Mouse (Mus musculus) embryonic facial prominence, embryonic 10.5 days (tissue): Measurements from ENCODE around the gene Anxa6. TPM values are rescaled to one million over a fixed set of nuclear protein-coding genes. Genes with fewer than 3 reads are reported as not detected.

ENCODE experiments used
- DNase-seq: peaks from one replicate; pipeline ENCODE4 v3.0.0-alpha.2; 2017; ENCODE audit warnings: low spot score
- H3K27ac ChIP-seq: fragments of 300-500 bp; sonication (generic); replicated peaks from 2 replicates; pipeline ENCODE4 v1.5.1; 2016; ENCODE audit warnings: mild to moderate bottlenecking
- H3K27me3 ChIP-seq: fragments of 300-500 bp; sonication (generic); replicated peaks from 2 replicates; pipeline ENCODE4 v1.6.1; 2016; ENCODE audit warnings: low read depth, mild to moderate bottlenecking; ENCODE audit not compliant: poor library complexity, severe bottlenecking
- H3K36me3 ChIP-seq: fragments of 300-500 bp; sonication (generic); replicated peaks from 2 replicates; pipeline ENCODE4 v1.6.1; 2016; ENCODE audit warnings: mild to moderate bottlenecking, moderate library complexity
- H3K4me1 ChIP-seq: fragments of 300-500 bp; sonication (generic); 2 replicates; pipeline ENCODE4 v1.6.1; 2016
- H3K4me3 ChIP-seq: fragments of 300-500 bp; sonication (generic); 2 replicates; pipeline ENCODE4 v1.5.1; 2016; ENCODE audit warnings: mild to moderate bottlenecking, moderate library complexity
- H3K9me3 ChIP-seq: fragments of 300-500 bp; sonication (generic); 2 replicates; pipeline ENCODE4 v1.6.1; 2016; ENCODE audit warnings: mild to moderate bottlenecking
- WGBS: fragments of 180-500 bp; shearing (Covaris S2); methylation state at CpG from one replicate; pipeline ENCODE4 v1.1.7; 2016; 5-methylcytosine and 5-hydroxymethylcytosine counted together
- polyA plus RNA-seq: library from polyadenylated mRNA; unstranded; fragments of >200 nt; fragmentation: Nextera tagmentation; extraction: Ambion mirVana; gene quantifications from 2 replicates; pipeline ENCODE4 v1.2.1, GENCODE M21; 2016

The Anxa6 gene
- polyA plus RNA-seq, 1 experiment from 2014 or later = 66.7 TPM

DNA sequence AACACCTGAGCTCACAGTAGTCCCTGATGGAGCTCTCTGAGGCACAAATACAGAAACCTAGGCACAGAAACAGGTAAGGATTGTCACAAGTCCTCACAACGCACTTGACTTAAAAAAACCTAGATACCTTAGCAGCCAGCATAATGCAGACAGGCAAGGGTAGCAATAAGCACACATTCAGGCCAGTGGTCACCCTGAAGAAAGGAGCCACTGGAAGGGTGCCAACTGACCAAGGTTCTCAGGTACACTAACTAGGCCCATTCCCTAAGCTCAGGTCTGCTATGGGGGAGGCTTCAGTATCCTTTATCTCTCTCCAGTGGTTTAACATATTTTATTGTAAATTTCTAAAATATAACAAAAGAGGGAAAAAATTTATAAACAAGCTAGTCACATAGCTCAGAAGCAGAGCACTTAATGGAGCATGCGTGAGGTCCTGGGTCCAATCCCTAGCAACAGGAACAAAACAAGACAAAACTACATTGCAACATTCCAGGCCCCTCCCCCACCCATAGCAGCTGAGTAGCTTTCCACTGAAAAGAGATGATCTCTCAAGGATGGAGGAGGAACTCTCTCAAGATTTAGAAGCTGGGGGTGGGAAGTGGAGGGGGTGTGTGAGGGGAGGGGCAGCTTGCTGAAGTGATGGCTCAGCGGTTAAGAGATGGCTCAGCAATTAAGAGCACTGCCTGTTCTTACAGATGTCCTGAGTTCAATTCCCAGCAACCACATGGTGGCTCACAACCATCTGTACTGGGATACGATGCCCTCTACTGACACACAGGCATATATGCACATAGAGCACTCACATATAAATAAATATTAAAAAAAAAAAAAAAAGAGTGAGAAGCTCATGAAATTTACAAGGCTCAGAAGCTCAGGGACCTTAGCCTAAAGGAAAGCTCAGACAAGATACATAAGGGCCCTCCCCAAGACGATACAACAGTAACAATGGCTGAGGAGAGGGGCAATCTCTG, 20.4 kb downstream of the Anxa6 start:
- 85% methylated on average over 5 of the region's 5 CpGs for WGBS
- peak; percentile 22 for DNase-seq

DNA sequence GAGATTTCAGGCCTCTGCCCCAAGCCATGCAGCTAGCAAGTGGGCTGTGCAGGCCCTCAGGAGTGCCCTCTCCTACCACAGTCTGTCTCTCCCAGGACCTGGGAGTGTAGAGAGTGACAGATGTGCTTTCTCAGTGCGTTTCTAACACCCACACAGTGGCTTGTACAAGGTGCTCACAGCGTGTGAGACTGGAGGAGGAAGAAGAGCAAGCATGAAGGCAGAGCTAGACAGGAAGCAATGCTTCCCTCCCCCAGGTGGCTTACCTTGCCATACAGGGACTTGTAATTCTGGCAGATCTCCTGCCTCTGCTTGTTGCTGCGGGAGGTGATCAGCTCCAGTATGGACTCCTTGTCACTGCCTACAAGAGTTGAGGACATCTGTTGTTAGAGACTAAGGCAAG, 21.8 kb downstream of the Anxa6 start:
- H3K27ac ChIP-seq = no peak overlapping the region
- peaks cover 67% of the 10 kb centered on the region for H3K36me3 ChIP-seq
- H3K9me3 ChIP-seq = no peaks in the 10 kb centered on the region
- WGBS = 84% methylated on average over 3 of the region's 3 CpGs
- H3K27me3 ChIP-seq = no peaks in the 10 kb centered on the region
- DNase-seq = no peak
- peaks cover 9% of the 10 kb centered on the region for H3K4me1 ChIP-seq
- no peak overlapping the region for H3K4me3 ChIP-seq

More for the DNA sequence above, 20.4 kb downstream of the Anxa6 start:
- no peaks in the 10 kb centered on the region for H3K27me3 ChIP-seq
- no peaks in the 10 kb centered on the region for H3K9me3 ChIP-seq
- peaks cover 58% of the 10 kb centered on the region for H3K36me3 ChIP-seq
- H3K27ac ChIP-seq = no peak overlapping the region
- peaks cover 9% of the 10 kb centered on the region for H3K4me1 ChIP-seq
- no peak overlapping the region for H3K4me3 ChIP-seq

- Histone ChIP-seq H3K36me3 (peaks cover 74% of the 10 kb centered on the region), H3K4me1 (no peaks in the 10 kb centered on the region), H3K9me3 (no peaks in the 10 kb centered on the region), H3K27ac (no peak overlapping the region), H3K4me3 (no peak overlapping the region), H3K27me3 (no peaks in the 10 kb centered on the region)
- 82% methylated on average over 6 of the region's 6 CpGs for WGBS
- DNase-seq = no peak
Observed at GRCm38 (mm10) chr11:55008230-55008629, 25.0 kb downstream of the Anxa6 start.

- 90% methylated on average over 5 of the region's 5 CpGs for WGBS
- peaks cover 6% of the 10 kb centered on the region for H3K9me3 ChIP-seq
- DNase-seq = no peak
- H3K36me3 ChIP-seq = peaks cover 76% of the 10 kb centered on the region
- H3K27me3 ChIP-seq = no peaks in the 10 kb centered on the region
- H3K27ac ChIP-seq = no peak overlapping the region
- no peaks in the 10 kb centered on the region for H3K4me1 ChIP-seq
- no peak overlapping the region for H3K4me3 ChIP-seq
Observed at GRCm38 (mm10) chr11:55005684-55006083, 27.6 kb downstream of the Anxa6 start.

- Histone ChIP-seq H3K4me3 (no peak overlapping the region), H3K27me3 (no peaks in the 10 kb centered on the region), H3K4me1 (no peaks in the 10 kb centered on the region), H3K36me3 (peaks cover 73% of the 10 kb centered on the region), H3K27ac (no peak overlapping the region), H3K9me3 (peaks cover 7% of the 10 kb centered on the region)
- no peak for DNase-seq
- 82% methylated on average over 7 of the region's 7 CpGs for WGBS
Observed at GRCm38 (mm10) chr11:55004970-55005502, 28.2 kb downstream of the Anxa6 start.

DNA sequence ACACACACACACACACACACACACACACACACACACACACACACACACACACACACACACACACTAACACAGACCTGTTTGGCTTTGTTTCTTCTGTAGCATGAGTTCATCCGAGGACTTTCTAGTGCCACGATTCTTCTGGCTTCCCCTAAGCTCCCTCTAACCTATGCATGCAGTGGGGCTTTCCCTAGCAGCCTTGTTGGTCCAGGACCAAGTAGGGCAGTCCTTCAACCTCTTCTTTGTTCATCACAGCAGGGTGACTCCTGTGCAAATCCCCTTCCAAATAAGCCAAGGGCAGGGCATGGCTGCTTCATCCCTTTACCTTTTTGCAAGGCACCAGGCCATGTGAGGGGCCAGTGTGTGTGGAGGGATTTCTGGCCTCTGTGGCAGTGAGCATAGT, 34.5 kb downstream of the Anxa6 start:
- H3K4me3 ChIP-seq = no peak overlapping the region
- H3K9me3 ChIP-seq = peaks cover 7% of the 10 kb centered on the region
- 0 out of 2 replicates have a peak, but pooled peaks cover 6% of the 10 kb centered on the region for H3K27me3 ChIP-seq
- H3K36me3 ChIP-seq = peaks cover 60% of the 10 kb centered on the region
- peaks cover 13% of the 10 kb centered on the region for H3K4me1 ChIP-seq
- no peak for DNase-seq
- 52% methylated on average over 2 of the region's 2 CpGs for WGBS
- no peak overlapping the region for H3K27ac ChIP-seq

- H3K4me1 ChIP-seq = peaks cover 13% of the 10 kb centered on the region
- 0 out of 2 replicates have a peak, but pooled peaks cover 6% of the 10 kb centered on the region for H3K27me3 ChIP-seq
- WGBS = 4% methylated on average over 12 of the region's 12 CpGs
- no peak overlapping the region for H3K4me3 ChIP-seq
- H3K27ac ChIP-seq = no peak overlapping the region
- DNase-seq = peak; percentile 79
- H3K9me3 ChIP-seq = peaks cover 7% of the 10 kb centered on the region
- H3K36me3 ChIP-seq = peaks cover 56% of the 10 kb centered on the region
Observed at GRCm38 (mm10) chr11:54998284-54998683, 35.0 kb downstream of the Anxa6 start.

DNA sequence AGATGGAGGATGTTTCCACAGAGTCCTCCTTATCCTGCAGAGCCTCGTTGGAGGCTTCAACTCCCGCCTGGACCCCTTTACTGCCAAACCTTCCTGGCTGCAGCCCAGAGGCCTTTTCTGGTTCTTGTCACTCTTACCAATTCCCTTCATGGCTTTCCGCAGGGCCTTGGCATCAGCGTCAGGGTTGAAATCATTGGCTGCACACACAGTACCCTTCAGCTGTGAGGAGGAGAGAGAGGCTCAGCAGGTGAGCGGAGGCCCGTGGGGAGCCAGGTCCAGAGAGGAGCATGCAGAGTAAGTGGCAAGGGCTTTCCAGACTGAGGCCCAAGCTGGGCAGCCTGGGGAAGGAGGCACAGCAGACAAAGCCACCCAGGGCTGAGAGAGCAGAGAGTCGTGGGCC, 37.1 kb downstream of the Anxa6 start:
- no peak for DNase-seq
- Histone ChIP-seq H3K9me3 (peaks cover 6% of the 10 kb centered on the region), H3K27me3 (0 out of 2 replicates have a peak, but pooled peaks cover 6% of the 10 kb centered on the region), H3K36me3 (peaks cover 46% of the 10 kb centered on the region), H3K4me3 (no peak overlapping the region), H3K27ac (no peak overlapping the region), H3K4me1 (peaks cover 18% of the 10 kb centered on the region)
- WGBS = 72% methylated on average over 7 of the region's 7 CpGs

DNA sequence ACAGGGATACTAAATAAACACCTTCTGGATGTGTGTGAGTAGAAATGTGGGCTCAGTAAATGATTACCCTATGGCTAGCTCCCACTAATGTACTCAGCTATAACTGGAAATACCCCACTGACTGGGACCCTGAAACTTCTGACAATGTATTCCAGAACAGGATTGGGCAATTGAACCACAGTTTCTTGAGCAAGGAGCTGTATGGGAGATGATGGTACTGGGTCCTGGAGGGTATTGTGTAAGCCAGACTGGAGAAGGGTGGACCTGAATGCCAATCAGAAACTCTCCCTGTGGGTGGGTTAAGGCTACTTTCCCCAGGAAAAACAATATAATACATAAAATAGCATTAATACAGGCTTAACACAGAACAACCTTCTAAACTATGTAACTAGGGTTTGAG, 43.3 kb downstream of the Anxa6 start:
- no peak overlapping the region for H3K27ac ChIP-seq
- no peaks in the 10 kb centered on the region for H3K9me3 ChIP-seq
- no peak overlapping the region for H3K4me3 ChIP-seq
- 0 out of 2 replicates have a peak, but pooled peaks cover 5% of the 10 kb centered on the region for H3K4me1 ChIP-seq
- DNase-seq = no peak
- no peaks in the 10 kb centered on the region for H3K27me3 ChIP-seq
- H3K36me3 ChIP-seq = peaks cover 13% of the 10 kb centered on the region

- H3K4me3 ChIP-seq = no peak overlapping the region
- peaks cover 4% of the 10 kb centered on the region; the same call in 1 of the 2 replicates for H3K36me3 ChIP-seq
- H3K27me3 ChIP-seq = no peaks in the 10 kb centered on the region
- WGBS = 76% methylated on average over 8 of the region's 8 CpGs
- no peak overlapping the region for H3K27ac ChIP-seq
- no peak for DNase-seq
- H3K9me3 ChIP-seq = no peaks in the 10 kb centered on the region
- H3K4me1 ChIP-seq = 0 out of 2 replicates have a peak, but pooled peaks cover 5% of the 10 kb centered on the region
Observed at GRCm38 (mm10) chr11:54988754-54989349, 44.4 kb downstream of the Anxa6 start.

GRCm38 (mm10) chr11:54987974-54988373, 45.3 kb downstream of the Anxa6 start:
- DNase-seq = peak; percentile 54
- H3K36me3 ChIP-seq = peaks cover 4% of the 10 kb centered on the region; the same call in 1 of the 2 replicates
- 0 out of 2 replicates have a peak, but pooled peaks cover 5% of the 10 kb centered on the region for H3K4me1 ChIP-seq
- H3K27ac ChIP-seq = no peak overlapping the region
- 86% methylated on average over 1 of the region's 1 CpGs for WGBS
- no peaks in the 10 kb centered on the region for H3K27me3 ChIP-seq
- H3K9me3 ChIP-seq = no peaks in the 10 kb centered on the region
- no peak overlapping the region for H3K4me3 ChIP-seq

DNA sequence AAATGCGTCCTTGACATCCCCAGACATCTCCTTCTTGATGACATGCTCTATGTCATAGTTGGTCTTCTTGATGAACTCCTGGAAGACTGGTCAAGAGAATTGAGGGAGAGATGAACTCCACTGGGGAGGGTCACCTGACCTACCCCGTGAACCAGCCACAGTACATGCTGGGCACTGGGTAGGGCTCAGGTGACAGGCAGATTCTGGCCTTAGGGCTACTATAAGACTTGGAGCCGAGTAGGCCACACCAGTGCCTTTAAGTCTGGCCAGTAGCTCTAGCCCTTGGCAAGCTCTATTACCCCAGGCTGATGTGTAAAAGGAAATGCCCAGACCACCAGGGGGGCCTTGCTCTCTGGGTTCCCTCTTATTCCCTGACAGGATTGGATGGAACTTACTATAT, 48.2 kb downstream of the Anxa6 start:
- Histone ChIP-seq H3K27ac (no peak overlapping the region), H3K4me3 (no peak overlapping the region), H3K4me1 (no peaks in the 10 kb centered on the region), H3K9me3 (no peaks in the 10 kb centered on the region), H3K27me3 (no peaks in the 10 kb centered on the region), H3K36me3 (peaks cover 16% of the 10 kb centered on the region)
- WGBS = 72% methylated on average over 3 of the region's 3 CpGs
- DNase-seq = no peak
